Mouse (Mus musculus) brain, adult 2 months (tissue): ENCODE results near the gene Slc24a4.

ENCODE experiments used
- DNase-seq: peaks from one replicate; pipeline ENCODE4 v3.0.0; 2011; ENCODE audit warnings: low read depth, low spot score

Slc24a4 gene

DNA sequence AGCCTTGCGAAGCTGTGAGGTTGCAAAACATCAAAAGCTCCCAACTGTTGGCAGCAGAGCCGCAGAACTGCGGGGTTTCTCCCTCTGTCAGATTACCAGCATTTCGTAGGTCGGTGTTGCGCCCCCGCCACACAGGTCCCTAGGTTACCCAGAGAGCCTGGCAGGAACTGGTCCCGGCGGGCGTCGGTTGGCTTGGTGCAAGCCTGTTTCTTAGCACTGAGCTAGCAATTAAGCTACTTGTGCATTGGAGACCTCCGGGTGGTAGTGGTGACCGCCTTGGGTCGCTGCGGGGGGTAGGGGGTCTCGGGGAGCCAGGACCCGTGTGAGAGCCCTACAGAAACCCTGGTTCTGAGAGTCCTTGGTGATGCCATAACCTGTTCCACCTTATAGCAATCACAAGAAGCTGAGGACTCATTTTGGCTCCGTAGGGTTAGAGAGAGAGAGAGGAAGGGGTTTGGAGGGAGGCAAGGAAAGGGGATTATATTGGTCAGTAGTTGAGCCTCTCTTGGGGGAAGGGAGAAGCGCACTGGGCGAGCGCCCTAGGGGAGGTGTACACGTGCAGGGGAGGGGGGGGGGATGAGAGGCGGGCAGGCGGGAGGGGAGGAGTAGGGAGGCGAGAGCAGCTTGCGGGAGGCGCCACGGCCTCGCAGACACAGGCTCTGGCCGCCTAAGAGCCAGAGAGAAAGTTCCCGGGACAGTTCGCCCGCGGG is at the start of gene Slc24a4:
Gene Slc24a4 (plus strand): TSS at position 653 of the 710 bp plus-strand sequence.
- DNase-seq, result peak; percentile 60

DNA sequence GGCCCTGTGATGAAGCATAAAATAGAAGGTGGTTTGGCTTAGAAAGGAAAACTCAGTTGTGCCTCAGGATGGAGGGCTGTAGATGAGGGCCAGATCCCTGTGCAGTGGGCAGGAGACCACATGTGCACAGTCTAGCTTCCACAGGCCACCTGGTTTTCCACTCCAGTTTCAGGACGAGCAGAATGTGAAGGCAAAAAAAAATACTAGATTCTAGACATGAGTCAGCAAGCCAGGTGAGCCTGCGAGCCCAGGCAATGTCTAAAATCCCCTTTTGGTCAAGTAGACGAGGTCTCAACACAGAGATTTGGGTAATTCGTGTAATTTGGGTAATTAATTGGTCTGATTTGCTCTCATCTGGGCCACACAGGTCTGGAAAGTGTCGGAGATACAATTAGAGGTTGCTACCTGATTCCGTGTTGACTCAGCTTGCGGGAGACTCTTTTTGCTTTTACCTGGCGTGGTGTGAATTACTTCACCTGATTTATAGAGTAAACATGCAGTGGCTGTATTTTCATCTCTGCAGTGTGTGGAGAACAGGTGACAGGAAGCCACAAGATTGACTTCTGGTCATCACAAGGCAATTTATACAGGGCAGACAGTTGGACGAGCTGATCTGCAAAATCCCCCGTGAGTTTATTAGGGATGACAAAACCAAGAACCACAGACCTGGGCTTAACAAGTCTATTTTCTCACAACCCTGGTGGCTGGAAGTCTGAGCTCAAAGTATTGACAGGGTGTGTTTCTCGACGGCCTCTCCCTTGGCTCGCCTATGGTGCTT is 45.7 kb upstream of the Slc24a4 start:
- DNase-seq, result peak; percentile 31

DNA sequence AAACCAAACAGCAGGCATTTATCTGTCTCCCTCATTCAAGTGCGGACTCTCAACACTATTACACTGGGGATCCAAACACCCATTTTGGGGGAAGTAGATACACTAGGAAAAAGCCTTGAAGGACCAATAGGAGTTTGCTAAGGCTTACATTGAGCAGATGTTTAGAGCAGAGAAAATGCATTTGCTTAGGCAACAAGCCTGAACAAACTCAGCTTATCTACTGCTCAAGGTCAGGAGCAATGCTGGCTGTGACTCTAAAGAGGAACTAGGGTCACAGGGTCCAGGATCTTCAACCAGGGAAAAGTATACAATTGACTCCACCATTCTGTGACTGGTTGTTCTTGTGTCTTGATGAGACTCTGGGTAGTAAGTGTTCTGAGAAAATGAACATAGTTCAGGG is 38.0 kb upstream of the Slc24a4 start:
- DNase-seq, result no peak

- no peak for DNase-seq
Measured at GRCm38 (mm10) chr12:102092342-102093094, 36.0 kb upstream of the Slc24a4 start.

- DNase-seq, result no peak
Measured at GRCm38 (mm10) chr12:102105990-102106389, 22.5 kb upstream of the Slc24a4 start.

- DNase-seq, result no peak
Measured at GRCm38 (mm10) chr12:102108851-102109250, 19.7 kb upstream of the Slc24a4 start.

DNA sequence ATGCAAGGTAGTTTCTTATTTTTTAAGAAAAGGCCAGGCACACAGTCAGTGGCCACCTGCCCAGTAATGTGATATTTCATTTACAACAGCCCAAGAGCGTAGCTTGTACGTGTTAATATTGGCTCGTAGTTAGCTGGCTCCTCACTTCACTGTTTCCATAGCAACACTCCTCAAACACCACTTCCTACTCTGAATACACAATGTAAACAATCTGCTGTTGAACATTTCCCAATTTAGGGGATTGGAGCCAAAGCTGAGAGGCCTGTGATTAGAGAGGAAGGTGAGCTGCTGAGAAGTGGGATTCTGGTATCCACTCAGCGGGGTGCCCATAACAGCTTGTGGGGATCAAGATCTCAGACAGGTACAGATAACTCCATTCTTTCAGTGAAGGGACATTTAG is 16.0 kb upstream of the Slc24a4 start:
- DNase-seq, result peak; percentile 75

GRCm38 (mm10) chr12:102112901-102113300 is 15.6 kb upstream of the Slc24a4 start:
- DNase-seq, result no peak

GRCm38 (mm10) chr12:102113391-102113790 is 15.1 kb upstream of the Slc24a4 start:
- no peak for DNase-seq

DNA sequence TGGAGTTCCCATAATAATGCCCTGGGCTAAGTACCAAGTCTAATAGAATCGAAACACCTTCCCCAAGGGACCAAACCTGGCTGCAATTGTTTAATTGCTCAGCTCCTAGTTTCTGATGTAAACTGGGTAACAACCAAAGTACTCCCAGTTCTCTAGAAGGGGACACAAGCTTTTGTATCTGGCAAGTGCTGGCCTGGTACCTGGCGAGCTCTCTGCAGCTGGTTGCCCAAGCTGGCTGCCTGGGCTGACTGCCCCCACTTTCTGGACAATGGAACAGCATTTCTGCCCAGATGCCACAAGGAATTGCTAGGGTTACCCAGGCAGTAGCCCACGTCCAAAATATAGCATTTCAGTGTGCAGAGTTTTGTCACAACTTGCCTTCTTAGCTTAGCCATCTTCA is 12.0 kb upstream of the Slc24a4 start:
- no peak for DNase-seq

DNA sequence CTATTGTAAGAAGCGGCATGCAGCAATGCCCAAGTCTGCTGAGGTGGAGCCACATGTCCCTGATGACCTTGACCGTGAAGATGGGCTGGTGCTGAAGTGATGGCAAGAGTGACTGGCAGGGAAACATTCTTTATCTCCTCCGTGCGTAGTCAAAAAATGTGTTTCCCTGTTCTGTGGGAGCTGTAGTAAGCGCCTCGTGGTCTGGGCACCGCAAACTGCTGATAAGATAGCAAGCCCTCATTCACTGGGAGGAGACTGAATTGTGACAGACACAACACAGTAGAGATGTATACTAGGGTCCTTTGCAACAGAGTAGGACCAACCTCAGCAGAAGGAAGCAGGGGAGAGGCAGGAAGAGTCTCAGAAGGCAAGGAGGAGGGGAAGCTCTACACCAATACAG is 10.5 kb upstream of the Slc24a4 start:
- no peak for DNase-seq

GRCm38 (mm10) chr12:102127601-102128000 is 932 bp upstream of the Slc24a4 start:
- no peak for DNase-seq

- DNase-seq, result peak; percentile 81
Measured at GRCm38 (mm10) chr12:102128791-102129507, 416 bp downstream of the Slc24a4 start.

DNA sequence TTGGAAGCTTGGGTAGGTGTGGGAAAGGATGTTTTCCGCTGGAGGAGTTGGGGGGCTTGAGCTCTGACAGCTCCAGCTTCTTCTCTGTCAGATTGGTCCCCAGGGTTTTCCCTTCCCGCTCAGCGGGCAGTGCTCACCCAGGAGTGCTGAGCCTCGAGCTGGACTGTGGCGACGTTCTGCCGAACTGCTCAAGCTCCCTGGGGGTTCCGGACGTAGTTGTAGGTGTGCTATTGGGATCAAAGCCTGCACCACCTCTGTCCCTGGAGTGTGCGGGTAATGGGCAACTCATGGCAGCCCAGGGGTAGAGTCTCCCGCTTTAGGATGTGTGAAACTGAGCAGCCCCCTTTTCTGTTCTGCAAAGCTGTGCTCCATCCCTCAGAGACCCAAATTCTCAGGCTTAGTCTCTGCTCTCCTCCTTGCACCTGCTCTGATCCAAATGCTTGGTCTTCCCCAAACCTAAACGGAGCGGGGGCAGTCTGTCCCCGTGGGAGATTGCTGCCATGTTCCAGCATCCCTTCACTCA is 1.0 kb downstream of the Slc24a4 start:
- DNase-seq, result peak; percentile 47

DNA sequence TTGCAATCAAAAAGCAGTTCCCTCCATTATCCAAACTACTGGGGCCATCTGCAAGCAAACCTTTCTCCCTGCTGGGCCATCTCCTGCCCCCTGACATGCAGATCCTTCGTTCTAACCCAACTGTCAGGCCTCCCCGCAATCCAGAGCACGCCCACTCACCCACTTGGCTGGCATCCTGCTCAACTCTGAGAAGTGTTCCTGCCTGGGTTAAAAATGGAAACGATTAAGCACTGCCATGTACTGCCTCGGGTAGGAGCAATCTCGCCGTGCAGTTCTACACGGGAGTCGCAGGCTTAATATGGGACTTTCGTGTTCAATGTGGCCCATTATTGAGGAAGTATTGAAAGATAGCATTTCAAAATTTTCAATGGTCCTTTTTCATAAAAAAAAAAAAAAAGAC is 11.2 kb downstream of the Slc24a4 start:
- peak; percentile 90 for DNase-seq

- DNase-seq, result no peak
Measured at GRCm38 (mm10) chr12:102141330-102141729, 12.8 kb downstream of the Slc24a4 start.

DNA sequence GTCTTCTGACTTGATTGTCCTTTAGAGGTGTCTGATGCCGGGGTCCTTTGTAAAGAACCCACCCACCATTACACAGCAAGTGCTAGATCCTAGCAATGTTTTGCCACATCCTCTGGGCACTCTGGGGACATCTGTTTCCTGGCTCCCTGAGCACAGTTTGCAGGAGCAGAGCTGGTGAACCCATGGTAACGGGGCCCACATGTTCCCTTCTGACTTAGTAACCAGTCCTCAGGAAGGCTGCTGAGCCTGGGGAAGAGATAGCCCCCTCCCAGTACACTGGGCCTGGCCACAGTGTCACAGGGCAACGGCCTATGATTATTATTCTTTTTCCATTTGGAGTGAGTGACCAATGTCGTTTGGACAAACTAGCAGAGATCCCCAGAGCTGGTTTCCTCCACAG is 19.1 kb downstream of the Slc24a4 start:
- no peak for DNase-seq

DNA sequence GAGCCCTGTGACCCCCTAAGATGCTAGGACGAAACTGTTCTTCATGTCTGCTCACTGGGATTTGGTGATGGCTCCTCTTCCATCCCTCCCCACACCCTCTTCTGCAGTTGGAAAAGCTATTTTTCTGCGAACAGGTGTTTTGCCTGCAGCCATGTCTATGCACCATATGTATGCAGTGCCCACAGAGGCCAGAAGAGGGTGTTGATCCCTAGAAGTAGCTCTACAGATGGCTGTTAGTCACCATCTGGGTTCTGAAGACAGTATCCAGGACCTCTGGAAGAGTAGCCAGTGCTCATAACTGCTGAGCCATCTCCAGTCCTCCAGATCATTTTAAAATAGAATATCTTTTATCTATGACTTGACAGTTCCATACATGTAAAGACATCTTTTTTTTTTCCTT is 20.2 kb downstream of the Slc24a4 start:
- no peak for DNase-seq

DNA sequence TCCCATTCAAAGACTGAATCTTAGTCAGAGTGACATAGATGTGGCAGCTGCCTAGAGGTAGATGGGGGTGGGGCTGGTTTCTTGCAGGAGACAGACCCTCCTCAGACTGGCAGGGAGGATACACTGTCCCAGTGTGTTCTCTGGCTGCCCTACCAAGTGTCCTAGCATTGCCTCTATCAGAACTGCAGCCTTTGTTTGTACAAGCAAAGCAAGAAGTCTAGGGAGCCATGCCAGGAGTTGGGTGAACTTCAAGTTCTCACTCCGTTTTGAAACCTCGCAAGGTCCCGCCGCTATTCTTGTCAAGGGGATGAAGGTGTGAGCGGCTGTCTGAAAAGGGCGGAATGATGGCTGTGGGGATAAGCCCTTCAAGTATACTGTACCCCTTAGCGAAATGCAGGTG is 22.7 kb downstream of the Slc24a4 start:
- no peak for DNase-seq

DNA sequence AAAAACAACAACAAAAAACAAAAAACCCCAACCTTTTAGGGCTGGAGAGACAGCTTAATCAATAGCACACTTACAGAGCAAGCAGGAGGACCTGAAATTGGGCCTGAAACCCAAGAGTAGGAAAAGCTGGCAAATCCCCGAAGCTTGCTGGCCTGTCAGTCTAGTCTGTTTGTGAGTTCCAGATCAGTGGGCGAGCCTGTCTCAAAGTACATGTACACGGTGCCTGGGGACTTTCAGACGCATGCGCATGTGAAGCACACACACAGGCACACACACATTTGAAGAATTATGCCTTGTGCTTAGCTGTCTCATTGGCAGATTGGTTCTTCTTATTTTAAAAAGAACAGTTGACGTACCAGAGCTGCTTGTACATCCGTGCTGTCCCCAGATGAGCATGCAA is 25.3 kb downstream of the Slc24a4 start:
- peak; percentile 67 for DNase-seq

DNA sequence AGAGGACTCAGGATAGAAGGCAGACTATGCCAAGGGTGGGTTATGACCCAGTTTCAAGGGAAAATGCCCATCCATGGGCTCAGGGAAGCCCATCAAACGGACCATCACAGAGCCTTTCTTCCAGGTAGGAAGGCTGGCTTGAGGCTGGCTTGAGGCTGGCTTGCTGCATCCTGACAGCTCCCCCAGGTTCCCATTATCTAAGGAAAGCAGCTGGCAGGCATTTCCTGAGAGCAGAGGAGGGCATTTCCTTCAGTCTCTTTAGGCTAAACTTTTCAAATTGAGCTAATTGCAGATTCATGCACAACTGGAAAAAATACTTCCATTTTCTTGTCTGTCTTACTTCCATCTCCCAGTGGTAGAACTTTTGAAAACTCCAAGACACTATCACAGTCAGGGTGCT is 26.3 kb downstream of the Slc24a4 start:
- no peak for DNase-seq
